Mouse (Mus musculus) liver, postnatal 0 days (tissue): ENCODE measurements around the gene Dhx33. TPM values are rescaled to one million over a fixed set of nuclear protein-coding genes. Genes with fewer than 3 reads are reported as not detected.

Experiments
- ATAC-seq: fragments of 200-750 bp; cut with Nextera tagmentation; 2 replicates; pipeline ENCODE4 v1.8.0; 2017; ENCODE audit warnings: mild to moderate bottlenecking, moderate library complexity
- DNase-seq: peaks from one replicate; pipeline ENCODE4 v3.0.0-alpha.2; 2016
- H3K27ac ChIP-seq: fragments of 300-500 bp; sonication (generic); 2 replicates; pipeline ENCODE4 v1.5.1; 2014; ENCODE audit warnings: antibody characterized with exemption, moderate library complexity, mild to moderate bottlenecking, low read depth
- H3K27me3 ChIP-seq: fragments of 300-500 bp; sonication (generic); 2 replicates; pipeline ENCODE4 v1.6.1; 2014; ENCODE audit warnings: low read length, control low read depth, mixed read lengths; ENCODE audit not compliant: insufficient read depth
- H3K36me3 ChIP-seq: fragments of 300-500 bp; sonication (generic); replicated peaks from 2 replicates; pipeline ENCODE4 v1.6.1; 2014; ENCODE audit warnings: mild to moderate bottlenecking, control low read depth, low read length, moderate library complexity, mixed read lengths; ENCODE audit not compliant: insufficient read depth
- H3K4me1 ChIP-seq: fragments of 300-500 bp; sonication (generic); 2 replicates; pipeline ENCODE4 v1.6.1; 2014; ENCODE audit warnings: antibody characterized with exemption, mild to moderate bottlenecking, control low read depth; ENCODE audit not compliant: insufficient read depth
- H3K4me2 ChIP-seq: fragments of 300-500 bp; sonication (generic); 2 replicates; pipeline ENCODE4 v1.6.1; 2014; ENCODE audit warnings: low read depth, mild to moderate bottlenecking, low read length, moderate library complexity, mixed read lengths
- H3K4me3 ChIP-seq: fragments of 300-500 bp; sonication (generic); 2 replicates; pipeline ENCODE4 v1.5.1; 2014; ENCODE audit warnings: low read depth, low read length
- H3K9ac ChIP-seq: fragments of 300-500 bp; sonication (generic); replicated peaks from 2 replicates; pipeline ENCODE4 v1.6.1; 2014; ENCODE audit warnings: mild to moderate bottlenecking, moderate library complexity
- H3K9me3 ChIP-seq: fragments of 300-500 bp; sonication (generic); 2 replicates; pipeline ENCODE4 v1.6.1; 2016; ENCODE audit warnings: mild to moderate bottlenecking, control low read depth, low read length, mixed read lengths
- CTCF ChIP-seq: sonication (generic); IDR thresholded peaks from 2 replicates; pipeline ENCODE4 v1.5.1; 2016; ENCODE audit warnings: antibody characterized with exemption, low read depth
- EP300 ChIP-seq: IDR thresholded peaks from 2 replicates; pipeline ENCODE4 v1.6.1; 2016; ENCODE audit warnings: antibody characterized with exemption, low read depth, mild to moderate bottlenecking
- WGBS: fragments of 180-500 bp; shearing (Covaris S2); extraction: QIAGEN DNeasy Blood & Tissue Kit; methylation state at CpG from one replicate; pipeline ENCODE4 v1.1.7; 2014; ENCODE audit not compliant: insufficient replicate concordance; 5-methylcytosine and 5-hydroxymethylcytosine counted together
- polyA plus RNA-seq: library from polyadenylated mRNA; unstranded; fragments of >200 nt; fragmentation: Nextera tagmentation; extraction: Ambion mirVana; gene quantifications from 2 replicates; pipeline ENCODE4 v1.2.1, GENCODE M21; 2015

The Dhx33 gene
- polyA plus RNA-seq, 1 experiment from 2014 or later: 3.5 TPM

- Histone ChIP-seq H3K27me3 (peaks cover 8% of the 10 kb centered on the region; the same call in 1 of the 2 replicates), H3K36me3 (peaks cover 33% of the 10 kb centered on the region), H3K27ac (no peak overlapping the region), H3K9me3 (no peaks in the 10 kb centered on the region), H3K4me2 (no peak overlapping the region), H3K4me1 (peaks cover 7% of the 10 kb centered on the region), H3K4me3 (no peak overlapping the region), H3K9ac (no peak overlapping the region)
- WGBS: 71% methylated on average over 3 of the region's 3 CpGs
- DNase-seq (no peak), ATAC-seq (no peak)
- peak; percentile 18; the same call in 1 of the 2 replicates for TF ChIP-seq CTCF
- TF ChIP-seq EP300: no peak
Observed at GRCm38 (mm10) chr11:71029403-71030118, 25.3 kb upstream of the Dhx33 start.

- TF ChIP-seq CTCF (no peak), EP300 (no peak)
- DNase-seq (no peak), ATAC-seq (no peak)
- no peaks in the 10 kb centered on the region for H3K9me3 ChIP-seq
- 74% methylated on average over 3 of the region's 3 CpGs for WGBS
- no peak overlapping the region for H3K4me3 ChIP-seq
- H3K4me2 ChIP-seq: no peak overlapping the region
- peaks cover 7% of the 10 kb centered on the region for H3K4me1 ChIP-seq
- H3K27me3 ChIP-seq: peaks cover 7% of the 10 kb centered on the region; the same call in 1 of the 2 replicates
- H3K36me3 ChIP-seq: peaks cover 37% of the 10 kb centered on the region
- H3K27ac ChIP-seq: no peak overlapping the region
- no peak overlapping the region for H3K9ac ChIP-seq
Observed at GRCm38 (mm10) chr11:71028280-71028679, 24.0 kb upstream of the Dhx33 start.

GRCm38 (mm10) chr11:71019201-71020068, 15.2 kb upstream of the Dhx33 start, which contains the start of the genes Mis12 and Derl2:
Gene Mis12 (plus strand): TSS chr11:71019611.
Gene Derl2 (minus strand): TSS chr11:71019841.
- peaks cover 29% of the 10 kb centered on the region for H3K4me1 ChIP-seq
- DNase-seq: peak; percentile 97
- H3K9me3 ChIP-seq: no peaks in the 10 kb centered on the region
- TF ChIP-seq CTCF (no peak), EP300 (peak; percentile 80)
- ATAC-seq: peak; percentile 98
- peak within 1 kb of the TSS; percentile 84 for H3K27ac ChIP-seq
- peak within 1 kb of the TSS; percentile 91 for H3K4me2 ChIP-seq
- WGBS: under 1% methylated on average over 68 of the region's 71 CpGs
- H3K36me3 ChIP-seq: peaks cover 17% of the 10 kb centered on the region
- no peaks in the 10 kb centered on the region for H3K27me3 ChIP-seq
- peak within 1 kb of the TSS; percentile 89 for H3K9ac ChIP-seq
- peak within 1 kb of the TSS; percentile 96 for H3K4me3 ChIP-seq

GRCm38 (mm10) chr11:71018416-71019200, 14.4 kb upstream of the Dhx33 start:
- ATAC-seq (peak; percentile 0; the same call in 1 of the 2 replicates), DNase-seq (no peak)

GRCm38 (mm10) chr11:71017051-71017450, 12.8 kb upstream of the Dhx33 start:
- no peak overlapping the region; the same call in 1 of the 2 replicates for H3K4me3 ChIP-seq

More at GRCm38 (mm10) chr11:71018416-71019200, 14.4 kb upstream of the Dhx33 start:
- Histone ChIP-seq H3K27me3 (no peaks in the 10 kb centered on the region), H3K9me3 (no peaks in the 10 kb centered on the region), H3K4me3 (peak overlapping the region; percentile 96), H3K27ac (peak overlapping the region; percentile 84), H3K4me1 (peaks cover 29% of the 10 kb centered on the region), H3K36me3 (peaks cover 19% of the 10 kb centered on the region; the same call in 1 of the 2 replicates), H3K4me2 (peak overlapping the region; percentile 90), H3K9ac (peak overlapping the region; percentile 89)
- 4% methylated on average over 28 of the region's 28 CpGs for WGBS
- no peak for TF ChIP-seq CTCF
- no peak for TF ChIP-seq EP300

More at GRCm38 (mm10) chr11:71017051-71017450, 12.8 kb upstream of the Dhx33 start:
- DNase-seq (no peak), ATAC-seq (no peak)
- Histone ChIP-seq H3K36me3 (peaks cover 25% of the 10 kb centered on the region), H3K27me3 (no peaks in the 10 kb centered on the region), H3K27ac (0 out of 2 replicates have a peak overlapping the region, but pooled peaks have one; percentile 19), H3K9ac (no peak overlapping the region; the same call in 1 of the 2 replicates), H3K4me2 (peak overlapping the region; percentile 90), H3K9me3 (no peaks in the 10 kb centered on the region), H3K4me1 (peaks cover 29% of the 10 kb centered on the region)
- TF ChIP-seq CTCF: no peak
- 54% methylated on average over 1 of the region's 1 CpGs for WGBS
